Mouse (Mus musculus): ENCODE measurements at regions not wholly inside any gene's neighbourhood (a gene's known extent, or its start where the extent isn't known, plus 50 kb on each side); places are given as distances from the start of the nearest gene placed in this dataset.

GRCm38 (mm10) chr7:73688451-73688850, 51.7 kb upstream of the Fam174b start:
- no peak for TF ChIP-seq CTCF (conservative IDR thresholded peaks at IDR 0.05; ENCODE audit: low read length)
- TF ChIP-seq POU5F1 (IDR thresholded peaks at IDR 0.05; ENCODE audit: borderline replicate concordance, low read length), result no peak
